Mouse (Mus musculus) forebrain, embryonic 11.5 days (tissue): ENCODE measurements at regions not wholly inside any gene's neighbourhood (a gene's known extent, or its start where the extent isn't known, plus 50 kb on each side); places are given as distances from the start of the nearest gene placed in this dataset.

Experiments
- ATAC-seq: fragments of 200-750 bp; cut with Nextera tagmentation; replicated peaks from 2 replicates; pipeline ENCODE4 v1.8.0; 2017; ENCODE audit warnings: moderate TSS enrichment; ENCODE audit not compliant: low FRiP score
- DNase-seq: peaks from one replicate; pipeline ENCODE4 v3.0.0-alpha.2; 2017; ENCODE audit warnings: low spot score
- H3K27ac ChIP-seq: fragments of 300-500 bp; sonication (generic); 2 replicates; pipeline ENCODE4 v1.5.1; 2014; ENCODE audit warnings: low read depth, low read length
- H3K27me3 ChIP-seq: fragments of 300-500 bp; sonication (generic); 2 replicates; pipeline ENCODE4 v1.6.1; 2014; ENCODE audit warnings: mild to moderate bottlenecking, low read length, mixed read lengths; ENCODE audit not compliant: control insufficient read depth, insufficient read depth
- H3K36me3 ChIP-seq: fragments of 300-500 bp; sonication (generic); 2 replicates; pipeline ENCODE4 v1.6.1; 2014; ENCODE audit warnings: mild to moderate bottlenecking, low read length, moderate library complexity, mixed read lengths; ENCODE audit not compliant: control insufficient read depth, insufficient read depth
- H3K4me1 ChIP-seq: fragments of 300-500 bp; sonication (generic); replicated peaks from 2 replicates; pipeline ENCODE4 v1.6.1; 2014; ENCODE audit warnings: low read length, mixed read lengths; ENCODE audit not compliant: control insufficient read depth, insufficient read depth
- H3K4me2 ChIP-seq: fragments of 300-500 bp; sonication (generic); 2 replicates; pipeline ENCODE4 v1.6.1; 2014; ENCODE audit warnings: low read depth, mild to moderate bottlenecking, low read length, moderate library complexity, mixed read lengths; ENCODE audit not compliant: severe bottlenecking
- H3K4me3 ChIP-seq: fragments of 300-500 bp; sonication (generic); 2 replicates; pipeline ENCODE4 v1.5.1; 2014; ENCODE audit warnings: low read depth, low read length
- H3K9ac ChIP-seq: fragments of 300-500 bp; sonication (generic); 2 replicates; pipeline ENCODE4 v1.6.1; 2014; ENCODE audit warnings: low read length
- H3K9me3 ChIP-seq: fragments of 300-500 bp; sonication (generic); 2 replicates; pipeline ENCODE4 v1.6.1; 2016; ENCODE audit warnings: low read length, mixed read lengths; ENCODE audit not compliant: control insufficient read depth
- WGBS: fragments of 180-500 bp; shearing (Covaris S2); extraction: QIAGEN DNeasy Blood & Tissue Kit; methylation state at CpG from one replicate; pipeline ENCODE4 v1.1.7; 2014; 5-methylcytosine and 5-hydroxymethylcytosine counted together

DNA sequence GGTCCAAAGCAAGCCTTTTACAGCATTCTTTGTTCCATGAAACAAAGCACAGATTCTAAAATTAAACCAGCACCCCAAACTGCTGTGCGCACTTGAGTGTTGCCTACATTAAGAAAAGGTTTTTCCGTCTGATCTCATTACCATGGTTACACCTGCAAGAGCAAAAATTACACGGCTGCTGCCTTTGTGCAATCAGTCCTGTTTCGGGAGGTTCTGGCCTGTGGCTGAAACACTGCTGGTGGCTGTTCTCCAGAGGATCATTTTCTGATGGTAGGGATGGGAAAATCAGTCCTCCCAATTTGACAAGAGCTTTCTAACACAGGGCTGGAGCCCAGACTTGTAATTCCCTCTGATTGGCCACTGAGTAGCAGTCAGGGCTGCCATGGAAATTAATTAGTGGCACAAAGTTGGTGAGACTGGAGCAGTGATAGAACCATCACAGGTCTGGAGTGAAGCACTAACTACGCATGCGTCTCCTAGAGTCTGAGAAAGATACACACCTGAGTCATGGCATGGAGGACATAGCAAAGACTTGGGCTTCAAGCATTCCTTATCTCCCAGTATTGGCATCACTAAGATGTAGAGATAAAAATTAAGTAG lies 114.8 kb upstream of the Fam49a start:
- DNase-seq (no peak), ATAC-seq (no peak)
- no peak overlapping the region for H3K9ac ChIP-seq
- H3K36me3 ChIP-seq, result no peaks in the 10 kb centered on the region
- 90% methylated on average over 6 of the region's 6 CpGs for WGBS
- H3K4me1 ChIP-seq, result no peaks in the 10 kb centered on the region
- no peaks in the 10 kb centered on the region for H3K9me3 ChIP-seq
- H3K27me3 ChIP-seq, result no peaks in the 10 kb centered on the region
- H3K27ac ChIP-seq, result no peak overlapping the region
- no peak overlapping the region for H3K4me2 ChIP-seq
- no peak overlapping the region for H3K4me3 ChIP-seq

DNA sequence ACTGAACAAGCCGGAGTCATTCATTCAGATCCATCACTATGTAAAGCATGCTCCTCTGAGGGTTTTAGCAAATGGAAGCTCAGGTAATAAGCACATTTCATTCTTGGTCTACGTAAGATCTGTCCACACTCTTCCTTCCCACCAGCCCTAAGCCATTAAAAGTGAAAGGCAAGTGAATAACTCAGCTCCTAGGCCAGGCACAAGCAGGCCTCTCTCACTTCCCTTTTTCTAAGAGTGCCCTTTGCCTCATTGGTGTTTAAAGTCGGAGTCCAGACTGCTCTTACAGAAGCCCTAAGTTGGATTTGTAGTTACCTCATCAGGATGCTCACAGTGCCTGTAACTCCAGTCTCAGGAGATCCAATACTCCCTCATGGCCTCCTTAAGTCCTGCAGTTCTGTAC lies 114.1 kb upstream of the Fam49a start:
- no peaks in the 10 kb centered on the region for H3K36me3 ChIP-seq
- ATAC-seq, result no peak
- no peaks in the 10 kb centered on the region for H3K9me3 ChIP-seq
- no peak overlapping the region for H3K4me3 ChIP-seq
- no peak for DNase-seq
- H3K27ac ChIP-seq, result no peak overlapping the region
- H3K4me2 ChIP-seq, result no peak overlapping the region
- no peak overlapping the region for H3K9ac ChIP-seq
- no peaks in the 10 kb centered on the region for H3K27me3 ChIP-seq
- H3K4me1 ChIP-seq, result no peaks in the 10 kb centered on the region
- 85% methylated on average over 3 of the region's 3 CpGs for WGBS

DNA sequence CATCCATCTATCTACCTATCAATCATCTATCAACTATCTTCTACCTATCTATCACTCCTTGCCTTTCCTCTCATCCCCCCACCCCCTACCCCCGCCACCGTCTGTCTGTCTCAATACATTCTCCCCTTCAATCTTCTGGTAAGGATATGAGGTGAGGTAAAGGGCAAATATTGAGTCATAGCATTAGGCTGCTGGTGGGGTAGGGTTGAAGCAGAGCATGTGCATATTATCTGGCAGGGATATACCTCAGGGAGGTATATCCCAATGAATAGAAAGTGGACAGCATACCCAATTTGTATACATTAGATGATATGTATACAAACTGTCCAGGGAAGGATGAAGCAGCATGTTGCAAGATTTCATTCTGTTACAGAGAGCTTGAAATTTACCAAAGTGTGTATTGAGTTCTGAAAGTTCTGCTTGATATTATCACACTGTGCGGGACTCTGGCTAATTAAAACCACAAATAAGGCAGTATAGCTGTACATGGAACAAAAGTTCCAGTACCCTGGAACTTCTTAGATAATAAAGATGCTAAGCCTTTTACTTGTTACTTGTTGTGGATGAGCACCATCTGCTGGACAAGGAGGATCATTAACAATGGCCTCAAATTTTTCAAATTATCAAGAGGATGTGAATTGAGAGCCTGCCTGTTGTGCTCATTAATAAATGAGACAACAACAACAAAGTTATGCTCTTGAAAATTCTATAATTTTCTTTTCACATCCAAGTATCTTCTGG lies 113.1 kb upstream of the Fam49a start:
- ATAC-seq, result peak; percentile 60; the same call in 1 of the 2 replicates
- no peak overlapping the region for H3K27ac ChIP-seq
- WGBS, result 71% methylated on average over 3 of the region's 3 CpGs
- no peak overlapping the region for H3K4me3 ChIP-seq
- no peak overlapping the region for H3K9ac ChIP-seq
- no peaks in the 10 kb centered on the region for H3K27me3 ChIP-seq
- no peak overlapping the region for H3K4me2 ChIP-seq
- no peaks in the 10 kb centered on the region for H3K4me1 ChIP-seq
- H3K36me3 ChIP-seq, result no peaks in the 10 kb centered on the region
- H3K9me3 ChIP-seq, result no peaks in the 10 kb centered on the region
- DNase-seq, result no peak

DNA sequence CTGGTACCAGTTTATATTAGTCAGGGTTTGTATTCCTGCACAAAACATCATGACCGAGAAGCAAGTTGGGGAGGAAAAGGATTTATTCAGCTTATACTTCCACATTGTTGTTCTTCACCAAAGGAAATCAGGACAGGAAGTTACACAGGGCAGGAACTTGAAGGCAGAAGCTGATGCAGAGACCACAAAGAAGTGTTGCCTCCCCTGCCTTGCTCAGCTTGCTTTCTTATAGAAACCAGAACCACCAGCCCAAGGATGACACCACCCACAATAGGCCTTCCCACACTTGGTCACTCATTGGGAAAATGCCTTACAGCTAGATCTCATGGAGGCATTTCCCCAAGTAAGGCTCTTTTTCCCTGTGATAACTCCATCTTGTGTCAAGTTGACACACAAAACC lies 97.5 kb upstream of the Fam49a start:
- H3K9ac ChIP-seq, result no peak overlapping the region
- H3K9me3 ChIP-seq, result no peaks in the 10 kb centered on the region
- no peaks in the 10 kb centered on the region for H3K4me1 ChIP-seq
- H3K4me2 ChIP-seq, result no peak overlapping the region
- H3K27me3 ChIP-seq, result no peaks in the 10 kb centered on the region
- 81% methylated on average over 1 of the region's 1 CpGs for WGBS
- no peak for ATAC-seq
- no peak overlapping the region for H3K27ac ChIP-seq
- H3K4me3 ChIP-seq, result no peak overlapping the region
- DNase-seq, result no peak
- H3K36me3 ChIP-seq, result no peaks in the 10 kb centered on the region

GRCm38 (mm10) chr12:12170581-12170980 lies 91.4 kb upstream of the Fam49a start:
- 93% methylated on average over 2 of the region's 2 CpGs for WGBS
- no peaks in the 10 kb centered on the region for H3K4me1 ChIP-seq
- H3K9ac ChIP-seq, result no peak overlapping the region

DNA sequence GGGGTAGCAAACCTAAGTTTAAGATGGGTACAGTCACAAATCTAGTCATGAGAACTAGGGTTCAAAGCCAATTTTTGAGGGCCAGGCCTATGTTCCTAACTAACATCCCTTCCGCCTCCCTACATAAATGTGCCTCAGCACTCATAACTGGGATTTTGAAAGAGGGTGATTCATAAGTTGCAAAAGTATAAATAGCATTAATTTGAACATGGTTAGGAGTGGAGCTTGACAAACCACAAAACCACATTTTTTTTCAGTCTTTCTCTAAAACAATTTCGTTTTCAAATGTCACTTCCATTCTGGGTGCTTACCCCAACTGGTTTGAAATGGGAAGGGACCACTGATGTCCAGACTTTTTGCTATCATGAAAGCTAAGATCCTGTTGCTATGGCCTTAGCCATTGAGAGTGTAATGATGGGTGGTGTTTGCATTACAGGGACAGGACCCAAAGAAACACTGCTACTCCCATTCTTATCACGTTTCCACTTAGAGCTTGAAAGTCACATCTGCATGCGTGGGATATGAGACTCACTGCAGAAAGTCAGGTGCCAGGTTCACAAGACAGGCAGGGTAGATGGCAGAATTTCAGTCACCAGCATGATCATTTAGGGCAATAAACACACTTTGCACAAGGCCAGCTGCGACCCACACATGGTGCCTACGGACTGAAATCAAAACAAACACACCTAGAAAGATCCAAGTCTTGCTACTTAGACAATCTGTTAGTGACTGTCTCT lies 89.7 kb upstream of the Fam49a start:
- no peak overlapping the region for H3K27ac ChIP-seq
- DNase-seq (no peak), ATAC-seq (no peak)
- no peaks in the 10 kb centered on the region for H3K36me3 ChIP-seq
- H3K9ac ChIP-seq, result no peak overlapping the region
- H3K27me3 ChIP-seq, result no peaks in the 10 kb centered on the region
- WGBS, result 88% methylated on average over 6 of the region's 6 CpGs
- no peaks in the 10 kb centered on the region; the same call in 1 of the 2 replicates for H3K4me1 ChIP-seq
- no peak overlapping the region for H3K4me2 ChIP-seq
- H3K4me3 ChIP-seq, result no peak overlapping the region
- H3K9me3 ChIP-seq, result no peaks in the 10 kb centered on the region

More at GRCm38 (mm10) chr12:12170581-12170980, 91.4 kb upstream of the Fam49a start:
- Histone ChIP-seq H3K4me3 (no peak overlapping the region), H3K9me3 (no peaks in the 10 kb centered on the region), H3K36me3 (no peaks in the 10 kb centered on the region), H3K27me3 (no peaks in the 10 kb centered on the region), H3K4me2 (no peak overlapping the region), H3K27ac (no peak overlapping the region)
- DNase-seq (no peak), ATAC-seq (no peak)

DNA sequence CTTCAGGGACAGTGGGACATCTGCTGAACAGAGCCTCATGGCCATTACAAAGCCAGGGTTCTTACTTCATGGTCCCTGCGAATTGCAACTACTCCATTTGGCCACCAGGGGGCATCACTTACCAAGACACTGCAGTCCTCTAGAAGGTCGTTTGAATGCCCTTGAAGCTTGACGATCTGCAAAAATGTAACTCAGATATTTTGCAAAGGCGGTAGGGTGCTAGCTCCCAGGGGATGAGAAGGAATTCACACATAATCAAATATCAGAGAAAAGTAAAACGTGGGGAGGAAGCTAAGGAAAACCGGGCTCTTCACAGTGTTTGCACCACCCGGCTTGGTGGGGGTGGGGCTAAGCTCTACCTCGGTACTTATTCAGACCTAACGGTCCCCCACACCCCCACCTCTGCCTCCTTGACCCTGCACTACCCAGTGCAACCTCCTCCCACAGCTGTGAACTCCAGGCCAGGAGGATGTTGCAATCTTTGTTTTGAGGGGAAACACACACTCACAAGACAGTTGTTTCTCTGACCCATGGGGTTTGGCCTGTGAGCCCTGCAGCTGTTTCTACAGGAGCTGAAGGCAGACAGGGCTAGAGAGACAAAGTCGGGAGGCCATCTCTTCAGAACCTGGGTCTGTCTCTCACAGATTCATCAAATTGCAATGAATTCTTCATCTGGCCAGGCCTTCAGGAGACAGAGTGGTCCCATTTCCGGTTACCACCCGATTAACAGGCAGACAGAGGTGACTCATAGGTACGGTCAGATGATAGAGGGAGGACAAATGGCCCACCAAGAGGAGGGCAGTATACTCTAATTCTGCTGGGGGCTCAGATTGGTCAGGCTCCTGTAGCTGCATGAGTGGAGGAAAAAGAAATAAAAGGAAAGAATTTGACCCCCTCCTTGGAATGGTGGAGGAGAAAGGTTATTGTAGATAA lies 85.3 kb upstream of the Fam49a start:
- peak overlapping the region; percentile 44 for H3K4me2 ChIP-seq
- H3K36me3 ChIP-seq, result no peaks in the 10 kb centered on the region
- H3K9me3 ChIP-seq, result no peaks in the 10 kb centered on the region
- no peak overlapping the region for H3K27ac ChIP-seq
- H3K9ac ChIP-seq, result 0 out of 2 replicates have a peak overlapping the region, but pooled peaks have one; percentile 39
- peaks cover 2% of the 10 kb centered on the region; the same call in 1 of the 2 replicates for H3K4me1 ChIP-seq
- H3K4me3 ChIP-seq, result peak overlapping the region; percentile 8; the same call in 1 of the 2 replicates
- ATAC-seq, result peak; percentile 86
- DNase-seq, result peak; percentile 81
- H3K27me3 ChIP-seq, result no peaks in the 10 kb centered on the region
- WGBS, result 18% methylated on average over 13 of the region's 13 CpGs
